Mouse (Mus musculus): ENCODE measurements around the gene Zfp763.

GRCm38 (mm10) chr17:32991965-32992698 lies 41.1 kb downstream of the Zfp763 start:
- TF ChIP-seq CTCF (IDR thresholded peaks at IDR 0.05; ENCODE audit: extremely low read depth, insufficient read depth, insufficient read length, insufficient replicate concordance) = no peak
- no peak for TF ChIP-seq POLR2A (IDR thresholded peaks at IDR 0.05; ENCODE audit: low read depth, low read length)

Measured in spleen, adult 2 months (tissue).